ENCODE assay signal across 1 mouse cellular context in the genomic region with DNA sequence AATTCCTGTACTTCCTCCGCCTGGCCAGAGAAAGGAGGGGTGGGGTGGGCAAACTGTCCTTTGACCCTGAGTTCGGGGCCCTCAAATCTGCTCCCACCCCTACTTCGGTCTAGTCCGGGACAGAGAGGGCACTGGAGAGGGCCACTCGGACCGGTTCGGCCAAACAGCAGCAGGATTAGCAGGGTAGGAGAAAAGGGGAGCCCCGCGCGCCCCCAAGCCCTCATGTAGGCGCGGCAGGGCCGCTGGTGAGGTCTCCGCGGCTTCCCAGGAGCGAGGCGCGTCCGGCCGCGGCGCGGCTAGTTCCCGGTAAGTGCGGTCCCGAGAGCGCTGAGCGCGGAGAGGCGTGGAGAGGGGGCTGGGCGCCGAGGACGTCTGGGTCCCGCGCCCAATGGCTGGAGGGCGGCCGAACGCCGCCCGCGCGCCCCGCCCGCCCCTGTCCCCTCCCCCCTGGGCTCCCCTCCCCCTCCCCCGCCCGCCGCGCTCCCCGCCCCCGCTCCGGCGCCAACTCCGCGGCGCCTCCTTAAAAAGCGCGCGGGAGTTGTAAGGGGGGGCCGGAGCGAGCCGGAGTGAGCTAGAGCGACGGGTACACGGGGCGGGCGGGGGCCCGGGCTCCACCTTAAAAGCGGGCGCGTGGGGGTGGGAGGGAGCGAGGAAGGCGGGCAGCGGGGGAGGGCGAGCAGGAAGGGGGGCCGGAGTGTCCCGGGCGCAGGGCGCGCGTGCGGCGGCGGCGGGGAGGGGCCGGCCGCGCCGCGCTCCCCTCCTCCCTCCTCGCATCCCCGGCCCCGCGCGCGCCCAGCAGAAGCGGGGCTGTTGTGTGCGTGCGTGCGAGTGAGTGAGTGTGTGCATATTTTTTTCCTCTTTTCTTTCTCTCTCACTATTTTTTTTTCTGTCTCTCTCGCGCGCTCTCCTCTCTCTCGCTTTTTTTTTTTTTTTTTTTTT.
TF ChIP-seq lines count a peak whose summit lies in the region.

No protein-coding gene starts in this region.

TF ChIP-seq in CH12.LX, 34 proteins besides CTCF, POLR2A, EP300 and RAD21:
- no peak for TF ChIP-seq ETS1 (conservative IDR thresholded peaks at IDR 0.05; ENCODE audit: low read depth, low read length)
- no peak for TF ChIP-seq JUND (conservative IDR thresholded peaks at IDR 0.05; ENCODE audit: low read depth, low read length)
- peak; percentile 39; the same call in 1 of the 2 replicates for TF ChIP-seq BHLHE40 (IDR thresholded peaks at IDR 0.05; ENCODE audit: low read depth, low read length)
- no peak for TF ChIP-seq ZC3H11A (IDR thresholded peaks at IDR 0.05; ENCODE audit: low read depth, low read length)
- peak; percentile 70; the same call in 1 of the 2 replicates for TF ChIP-seq MAZ (IDR thresholded peaks at IDR 0.05; ENCODE audit: low read depth, low read length)
- TF ChIP-seq ZNF384 (IDR thresholded peaks at IDR 0.05; ENCODE audit: low read depth, low read length): peak; percentile 93
- 0 out of 2 replicates have a peak, but pooled peaks have one; percentile 3 for TF ChIP-seq ELF1 (IDR thresholded peaks at IDR 0.05; ENCODE audit: low read depth, low read length)
- no peak for TF ChIP-seq RCOR1 (conservative IDR thresholded peaks at IDR 0.05; ENCODE audit: low read depth, low read length)
- TF ChIP-seq ZMIZ1 (IDR thresholded peaks at IDR 0.05; ENCODE audit: low read depth, low read length): peak; percentile 53; the same call in 1 of the 2 replicates
- TF ChIP-seq CHD2 (IDR thresholded peaks at IDR 0.05; ENCODE audit: low read length): peak; percentile 78
- TF ChIP-seq MAFK (IDR thresholded peaks at IDR 0.05; ENCODE audit: insufficient replicate concordance, low read length): no peak
- TF ChIP-seq TCF12 (IDR thresholded peaks at IDR 0.05; ENCODE audit: low read depth, low read length): peak; percentile 68
- peak; percentile 82 for TF ChIP-seq NELFE (IDR thresholded peaks at IDR 0.05; ENCODE audit: low read depth, low read length)
